Mouse (Mus musculus): ENCODE measurements around the gene Mbtps2. TPM values are rescaled to one million over a fixed set of nuclear protein-coding genes. Genes with fewer than 3 reads are reported as not detected.

Mbtps2 gene
- 15.6 TPM for polyA plus RNA-seq (2017; shearing (Covaris generic))

GRCm38 (mm10) chrX:157598186-157598996 is at the start of gene Mbtps2:
Gene Mbtps2 (minus strand): TSS chrX:157598715.

DNA sequence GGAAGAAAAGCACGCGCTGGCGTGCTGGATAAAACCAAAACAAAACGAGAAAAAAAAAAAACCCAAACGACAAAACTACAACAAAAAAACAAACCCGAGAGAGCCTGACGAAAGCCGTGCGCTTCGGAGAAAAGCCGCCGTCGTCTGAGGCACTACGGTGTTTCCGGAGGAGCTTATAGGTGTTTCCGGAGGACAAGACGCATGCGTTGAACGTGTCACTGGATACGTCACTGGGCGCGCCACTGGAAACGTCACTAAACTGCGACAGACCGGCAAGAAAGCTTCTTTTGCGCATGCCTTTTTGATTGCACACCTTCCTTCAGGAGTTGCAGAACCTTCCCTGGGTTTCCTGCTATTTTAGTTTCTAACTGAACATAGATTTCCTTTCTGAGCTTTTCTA is 29.7 kb downstream of the Mbtps2 start, which contains the start of gene Yy2:
Yy2 (minus strand) TSS at position 146 of the 400 bp plus-strand sequence.

GRCm38 (mm10) chrX:157491944-157492726 is 106.4 kb downstream of the Mbtps2 start, which contains the start of gene Sms:
Gene Sms (minus strand): TSS chrX:157492287.

Other genes starting within 250 kb of the Mbtps2 start
- gene Phex, start 183.4 kb downstream of the Mbtps2 start, polyA plus RNA-seq (2017; shearing (Covaris generic)), result 0.06 TPM
- 75.5 TPM for gene Sms, start 106.4 kb downstream of the Mbtps2 start, polyA plus RNA-seq (2017; shearing (Covaris generic))
- 5.1 TPM for gene Yy2, start 29.7 kb downstream of the Mbtps2 start, polyA plus RNA-seq (2017; shearing (Covaris generic))
- not detected for gene Smpx, start 100.2 kb upstream of the Mbtps2 start, polyA plus RNA-seq (2017; shearing (Covaris generic))
- gene Klhl34, start 219.7 kb upstream of the Mbtps2 start, polyA plus RNA-seq (2017; shearing (Covaris generic)), result not detected